Mouse (Mus musculus) activated CD4-positive, CD25-positive, alpha-beta regulatory T cell, adult 4 months (primary cell): ENCODE results near the gene Rtl6. TPM values are rescaled to one million over a fixed set of nuclear protein-coding genes. Genes with fewer than 3 reads are reported as not detected.

Experiments used
- ATAC-seq: one replicate; pipeline ENCODE4 v1.8.0; 2017
- polyA plus RNA-seq, 2 experiments: library from polyadenylated mRNA; unstranded; fragments of 100-300 nt; shearing (Covaris generic); gene quantifications; one replicate each; pipeline ENCODE4 v1.2.1; 2017

The Rtl6 gene
- polyA plus RNA-seq, 2 experiments from 2014 or later: 1.5 to 1.6 TPM

- no peak for ATAC-seq
Measured at GRCm38 (mm10) chr15:84536611-84537010, 21.0 kb downstream of the Rtl6 start.

DNA sequence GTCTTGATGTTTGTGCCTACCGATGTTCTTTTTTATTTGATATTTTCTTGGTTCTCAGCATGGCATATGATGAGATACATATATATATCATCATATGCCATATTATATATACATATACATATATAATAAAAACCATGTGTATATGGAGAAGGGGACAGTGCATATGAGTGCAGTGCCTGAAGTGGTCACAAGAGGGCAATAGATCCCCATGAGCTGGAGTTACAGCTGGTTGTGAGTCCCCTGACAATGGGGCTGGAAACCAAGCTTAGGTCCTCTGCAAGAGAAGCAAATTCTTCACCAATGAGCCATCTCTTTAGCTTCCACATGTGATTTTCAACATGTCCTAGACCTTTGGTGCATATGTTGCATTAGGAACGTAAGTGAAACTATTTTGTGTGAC, 21.7 kb downstream of the Rtl6 start:
- ATAC-seq: no peak

DNA sequence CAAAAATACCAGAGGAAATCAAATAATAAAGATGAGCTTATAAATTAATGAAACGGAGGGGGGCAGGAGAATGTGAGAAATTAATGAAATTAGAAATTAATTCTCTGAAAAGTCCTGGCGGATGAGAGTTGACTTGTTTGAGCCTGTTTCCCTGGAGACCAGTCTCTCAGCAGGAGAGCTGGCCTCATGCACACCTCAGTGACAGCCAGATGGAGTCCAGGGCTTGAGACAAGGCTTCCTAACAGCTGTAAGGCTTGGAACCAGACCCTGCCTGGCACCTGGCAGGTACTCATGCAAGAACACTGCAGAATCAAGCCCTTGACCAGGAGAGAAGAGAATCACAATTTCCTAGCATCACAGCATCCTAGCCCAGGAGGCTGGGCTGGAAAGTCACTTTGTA, 25.4 kb downstream of the Rtl6 start:
- no peak for ATAC-seq

- ATAC-seq: no peak
Measured at GRCm38 (mm10) chr15:84531535-84531934, 26.1 kb downstream of the Rtl6 start.

- no peak for ATAC-seq
Measured at GRCm38 (mm10) chr15:84526921-84527320, 30.7 kb downstream of the Rtl6 start.

DNA sequence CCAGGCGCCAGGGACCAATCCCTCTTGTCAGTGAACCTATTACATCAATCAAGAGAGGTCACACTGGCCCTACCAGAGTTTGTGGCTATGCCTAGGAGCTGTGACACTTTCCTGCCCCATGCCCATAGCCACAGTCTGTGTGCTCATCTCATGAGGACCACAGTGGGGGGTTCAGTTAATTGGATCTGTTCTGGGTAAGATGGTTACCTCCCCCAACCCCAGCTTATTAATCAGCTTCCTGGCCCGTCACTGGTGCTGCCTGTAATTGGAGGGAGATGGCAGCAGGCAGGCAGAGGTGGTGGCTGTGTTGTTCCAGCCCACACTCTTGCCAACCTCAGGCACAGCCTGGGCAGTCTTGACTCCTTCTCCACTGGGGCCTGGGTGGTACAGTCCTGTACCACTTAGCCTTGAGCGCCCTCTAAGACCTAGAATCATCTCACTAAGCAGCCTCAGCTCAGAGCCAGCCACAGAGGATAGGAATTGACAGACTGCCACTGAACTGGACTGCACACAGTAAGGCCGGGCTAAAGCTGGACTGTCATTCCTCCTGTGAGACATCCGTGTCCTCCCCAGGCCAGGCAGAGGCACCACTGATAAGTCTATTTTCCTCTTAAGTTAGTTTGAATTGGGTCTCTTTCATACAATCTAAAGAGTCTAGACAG, 32.3 kb downstream of the Rtl6 start:
- no peak for ATAC-seq

DNA sequence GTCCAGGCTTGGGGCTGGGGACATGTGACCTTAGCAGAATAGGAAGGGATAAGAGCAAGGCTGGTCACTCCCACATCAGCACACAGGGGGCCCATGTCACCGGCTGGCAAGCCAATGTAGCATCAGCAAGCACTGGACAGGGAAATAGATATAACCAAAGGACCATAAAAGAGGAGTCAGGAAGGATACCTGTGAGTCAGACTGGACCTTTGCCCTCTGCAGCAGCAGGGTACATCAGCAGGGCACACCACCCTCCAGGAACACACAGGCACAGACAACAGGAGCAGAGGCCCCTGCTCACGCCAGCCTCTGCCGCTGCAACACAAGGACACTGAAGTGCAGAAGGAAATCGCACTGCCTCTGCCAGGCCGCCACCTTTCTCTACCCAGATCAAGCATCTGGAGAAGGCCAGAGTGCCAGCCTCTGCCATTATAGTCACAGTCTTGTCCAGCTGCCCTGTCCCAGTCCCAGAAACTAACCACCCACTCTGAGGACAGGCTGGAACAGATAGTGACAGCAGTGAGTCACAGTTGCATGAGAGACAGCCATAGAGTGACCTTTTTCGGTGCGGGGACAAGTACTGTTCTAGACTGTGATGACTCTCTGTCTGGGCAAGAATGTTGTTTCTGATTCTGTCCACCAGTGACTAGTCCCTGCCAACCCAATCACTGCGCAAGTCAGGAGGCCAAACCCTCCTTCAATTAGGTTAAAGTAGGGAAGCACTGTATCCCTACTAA, 34.5 kb downstream of the Rtl6 start:
- no peak for ATAC-seq

DNA sequence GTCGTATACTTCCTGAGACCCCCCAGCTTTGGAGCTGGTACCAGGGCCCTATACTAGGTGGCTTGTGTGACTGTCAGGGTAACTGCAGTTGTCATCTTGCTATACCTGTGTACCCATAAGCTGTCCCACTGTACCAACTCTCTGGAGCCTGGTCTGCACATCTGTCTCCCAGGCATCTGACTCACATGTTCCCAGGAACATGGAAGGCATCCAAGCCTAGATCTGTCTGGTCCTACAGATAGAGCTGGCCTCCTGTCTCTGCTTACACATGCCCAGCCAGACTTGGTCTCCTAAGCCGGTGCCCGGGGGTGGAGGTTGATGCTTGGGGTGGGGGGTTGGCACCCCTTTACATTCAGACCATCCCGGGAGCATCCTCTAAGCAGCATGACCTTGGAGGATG, 36.1 kb downstream of the Rtl6 start:
- ATAC-seq: no peak

GRCm38 (mm10) chr15:84518540-84518939, 39.1 kb downstream of the Rtl6 start:
- ATAC-seq: no peak

GRCm38 (mm10) chr15:84512626-84513296, 44.9 kb downstream of the Rtl6 start:
- ATAC-seq: no peak

DNA sequence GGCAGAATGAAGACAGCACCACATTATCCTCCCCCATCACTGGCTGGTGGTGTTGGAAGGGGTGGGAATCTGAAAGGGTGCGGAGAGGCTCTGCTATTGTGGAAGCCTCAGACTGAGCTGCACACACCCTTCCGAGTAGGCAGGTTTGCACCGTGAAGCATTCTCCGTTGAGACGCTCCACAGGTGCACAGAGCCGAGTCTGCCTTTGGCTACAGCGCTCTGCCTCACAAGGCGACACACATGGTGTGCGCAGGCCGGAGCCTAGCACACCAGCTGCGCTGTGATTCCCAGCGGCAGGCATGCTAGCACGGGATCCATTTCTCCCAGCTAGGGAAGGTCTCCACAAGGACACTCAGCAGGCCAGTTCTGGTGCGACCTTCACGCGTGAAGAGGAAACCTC, 47.6 kb downstream of the Rtl6 start:
- no peak for ATAC-seq

DNA sequence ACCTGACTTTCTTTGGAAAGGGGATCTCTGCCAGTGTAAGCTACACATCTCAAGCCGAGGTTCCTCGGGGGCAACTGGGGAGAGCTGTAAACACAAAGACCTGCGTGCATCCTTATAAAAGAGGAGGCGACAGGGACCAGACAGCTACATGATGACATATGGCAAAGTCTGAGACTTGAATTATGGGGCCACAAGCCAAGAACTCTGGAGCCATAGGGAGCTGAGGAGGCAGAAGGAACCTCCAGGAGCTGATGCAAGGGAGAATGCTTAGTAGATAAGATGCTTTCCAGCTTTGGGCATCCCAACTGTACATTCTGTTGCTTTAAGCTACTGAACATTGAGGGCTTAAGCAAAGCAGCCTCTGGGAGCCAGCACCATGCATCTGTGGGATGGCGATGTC, 48.5 kb downstream of the Rtl6 start:
- no peak for ATAC-seq

DNA sequence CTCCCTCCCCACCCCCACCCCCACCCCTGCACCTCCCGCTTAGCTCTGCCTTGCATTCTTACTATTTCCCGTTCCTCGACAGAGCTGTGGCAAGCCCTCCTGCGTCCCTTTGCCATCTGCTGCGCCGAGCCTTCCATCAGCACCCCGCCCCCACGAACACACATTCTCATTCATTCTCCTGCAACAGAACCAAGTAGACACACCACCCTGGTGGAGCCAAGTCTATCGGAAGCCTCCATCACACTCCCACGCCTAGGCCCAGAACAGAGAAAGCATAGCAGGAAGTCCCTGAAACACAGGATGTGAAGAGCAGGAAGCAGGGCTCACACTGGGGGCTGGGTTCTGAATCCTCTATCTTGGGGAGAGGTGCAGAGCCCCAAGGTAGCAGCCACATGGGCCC, 51.6 kb downstream of the Rtl6 start:
- no peak for ATAC-seq

DNA sequence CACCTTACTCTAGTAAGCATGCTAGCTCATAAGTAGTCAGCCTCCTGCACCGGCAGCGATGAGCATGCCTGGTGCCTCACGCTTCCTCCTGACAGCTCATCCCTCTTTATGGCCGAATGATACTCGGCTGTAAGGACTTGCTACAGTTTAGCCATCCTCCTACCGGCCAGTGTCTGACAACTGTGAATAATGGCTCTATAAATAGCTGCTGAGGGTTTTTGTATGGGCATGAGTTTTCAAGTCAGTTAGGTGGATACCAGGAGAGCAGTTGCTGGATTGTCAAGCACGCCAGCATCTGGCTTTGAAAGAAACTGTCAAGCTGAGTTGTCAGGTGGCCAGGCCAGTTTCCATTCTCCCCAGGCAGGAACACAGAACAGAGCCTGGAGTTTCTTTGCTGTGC, 52.7 kb downstream of the Rtl6 start:
- ATAC-seq: no peak

Other genes with a start within 250 kb of the Rtl6 start
- 10 to 100 TPM; 63.7 to 99.5 TPM for gene Parvg, start 233.8 kb downstream of the Rtl6 start, polyA plus RNA-seq
- not detected for gene Shisal1, start 110.7 kb downstream of the Rtl6 start, polyA plus RNA-seq
- not detected for gene Prr5, start 111.8 kb upstream of the Rtl6 start, polyA plus RNA-seq
- gene Arhgap8, start 162.2 kb upstream of the Rtl6 start, polyA plus RNA-seq: not detected